ENCODE assay signal across 8 mouse cellular contexts in the genomic region with DNA sequence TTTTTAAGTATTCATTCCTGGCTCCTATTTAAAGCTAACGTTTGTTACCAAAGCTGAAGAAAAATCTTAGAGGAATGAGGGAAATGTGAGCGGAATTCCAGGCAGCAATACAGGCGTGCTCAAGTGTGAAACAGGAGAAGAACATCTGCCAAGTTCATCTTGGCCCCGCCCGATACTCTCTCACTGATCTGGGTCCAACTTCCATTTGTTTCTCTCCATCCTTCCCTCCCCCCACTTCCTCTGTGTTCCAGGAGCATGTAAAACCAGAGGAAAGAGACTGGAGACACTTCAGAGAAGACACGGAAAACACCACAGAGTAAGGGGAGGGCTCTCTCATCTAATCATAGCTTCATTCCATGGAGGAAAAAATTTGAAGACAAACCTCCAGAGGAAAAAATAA.
DNase-seq lines count a peak whose midpoint lies in the region; ATAC-seq lines count a peak whose summit lies in the region.

No protein-coding gene starts in this region.

- DNase-seq in left cerebral cortex, postnatal 14 days (ENCODE audit: low spot score in 2 of 2): peak; percentile 15 to 16
- no peak for DNase-seq in left cerebral cortex, adult 18-20 months (ENCODE audit: low spot score in 2 of 2)
- peak; percentile 65 for DNase-seq in kidney, adult 18-20 months
- peak; percentile 57 for DNase-seq in lung, postnatal 25 days (ENCODE audit: low spot score)
- no peak for DNase-seq in hindbrain, embryonic 11.5 days (ENCODE audit: low spot score)
- no peak for DNase-seq in urinary bladder, postnatal 25 days (ENCODE audit: low spot score)
- DNase-seq in liver, embryonic 11.5 days (ENCODE audit: low spot score): no peak

- 0 out of 2 replicates have a peak overlapping the region, but pooled peaks have one; percentile 43 for H3K27ac ChIP-seq in forebrain, embryonic 16.5 days (ENCODE audit: low read length)
- no peak overlapping the region for H3K27ac ChIP-seq in hindbrain, embryonic 11.5 days (ENCODE audit: low read depth, low read length)
- no peak overlapping the region for H3K27ac ChIP-seq in liver, embryonic 11.5 days (ENCODE audit: low read depth, low read length)

- WGBS in forebrain, embryonic 16.5 days: 43% methylated on average over 6 of the region's 6 CpGs
- WGBS in hindbrain, embryonic 11.5 days: 75% methylated on average over 6 of the region's 6 CpGs
- 64% methylated on average over 6 of the region's 6 CpGs for WGBS in liver, embryonic 11.5 days

- H3K4me3 ChIP-seq in forebrain, embryonic 16.5 days (replicated peaks; ENCODE audit: low read length): no peak overlapping the region
- H3K4me3 ChIP-seq in hindbrain, embryonic 11.5 days (ENCODE audit: low read depth, low read length): no peak overlapping the region
- no peak overlapping the region for H3K4me3 ChIP-seq in liver, embryonic 11.5 days (ENCODE audit: low read depth, low read length)

- H3K27me3 ChIP-seq in forebrain, embryonic 16.5 days (replicated peaks; ENCODE audit: control insufficient read depth, insufficient read depth, low read length): no peaks in the 10 kb centered on the region
- H3K27me3 ChIP-seq in hindbrain, embryonic 11.5 days (ENCODE audit: control insufficient read depth, insufficient read depth, low read length): no peaks in the 10 kb centered on the region
- H3K27me3 ChIP-seq in liver, embryonic 11.5 days (replicated peaks; ENCODE audit: control insufficient read depth, insufficient read depth, low read length): no peaks in the 10 kb centered on the region

- H3K36me3 ChIP-seq in forebrain, embryonic 16.5 days (ENCODE audit: control insufficient read depth, insufficient read depth): no peaks in the 10 kb centered on the region
- no peaks in the 10 kb centered on the region for H3K36me3 ChIP-seq in hindbrain, embryonic 11.5 days (ENCODE audit: control insufficient read depth, insufficient read depth, low read length)
- H3K36me3 ChIP-seq in liver, embryonic 11.5 days (ENCODE audit: control insufficient read depth, insufficient read depth, low read length): no peaks in the 10 kb centered on the region

- peaks cover 16% of the 10 kb centered on the region for H3K4me1 ChIP-seq in forebrain, embryonic 16.5 days (replicated peaks; ENCODE audit: control insufficient read depth, insufficient read depth, low read length)
- H3K4me1 ChIP-seq in hindbrain, embryonic 11.5 days (replicated peaks; ENCODE audit: control insufficient read depth, insufficient read depth, low read length): no peaks in the 10 kb centered on the region
- H3K4me1 ChIP-seq in liver, embryonic 11.5 days (replicated peaks; ENCODE audit: control insufficient read depth, insufficient read depth, low read length): no peaks in the 10 kb centered on the region

- H3K9ac ChIP-seq in forebrain, embryonic 16.5 days (replicated peaks; ENCODE audit: low read depth, low read length): no peak overlapping the region
- no peak overlapping the region for H3K9ac ChIP-seq in hindbrain, embryonic 11.5 days (ENCODE audit: low read depth, low read length)
- H3K9ac ChIP-seq in liver, embryonic 11.5 days (ENCODE audit: low read depth, low read length): no peak overlapping the region

- no peaks in the 10 kb centered on the region for H3K9me3 ChIP-seq in forebrain, embryonic 16.5 days (ENCODE audit: control insufficient read depth, low read length)
- no peaks in the 10 kb centered on the region for H3K9me3 ChIP-seq in hindbrain, embryonic 11.5 days (ENCODE audit: control insufficient read depth, low read length)
- H3K9me3 ChIP-seq in liver, embryonic 11.5 days (ENCODE audit: control insufficient read depth, low read length): no peaks in the 10 kb centered on the region

- ATAC-seq in forebrain, embryonic 16.5 days: peak; percentile 61
- ATAC-seq in hindbrain, embryonic 11.5 days (ENCODE audit: low FRiP score): no peak
- no peak for ATAC-seq in liver, embryonic 11.5 days (replicated peaks; ENCODE audit: low FRiP score)

- H3K4me2 ChIP-seq in forebrain, embryonic 16.5 days (ENCODE audit: low read length): no peak overlapping the region
- no peak overlapping the region for H3K4me2 ChIP-seq in hindbrain, embryonic 11.5 days (replicated peaks; ENCODE audit: low read depth, low read length)
- no peak overlapping the region for H3K4me2 ChIP-seq in liver, embryonic 11.5 days

- intact Hi-C loops in left cerebral cortex, postnatal 14 days (cut with DNase I): no loop called here

Comparison
In these comparisons a context has a peak if more than half of its experiments do, and no peak if none do; other contexts are left out.
1. DNase-seq: peak in left cerebral cortex, postnatal 14 days (2 of 2), kidney, adult 18-20 months (single experiment) and lung, postnatal 25 days (single experiment); none in left cerebral cortex, adult 18-20 months (0 of 2), hindbrain, embryonic 11.5 days (single experiment), urinary bladder, postnatal 25 days (single experiment) and liver, embryonic 11.5 days (single experiment).